Mouse (Mus musculus): Measurements from ENCODE around the gene Plekhm2. TPM values are rescaled to one million over a fixed set of nuclear protein-coding genes. Genes with fewer than 3 reads are reported as not detected.

Gene Plekhm2
- total and polyA plus RNA-seq, 2 experiments: 2.7 to 13.5 TPM

DNA sequence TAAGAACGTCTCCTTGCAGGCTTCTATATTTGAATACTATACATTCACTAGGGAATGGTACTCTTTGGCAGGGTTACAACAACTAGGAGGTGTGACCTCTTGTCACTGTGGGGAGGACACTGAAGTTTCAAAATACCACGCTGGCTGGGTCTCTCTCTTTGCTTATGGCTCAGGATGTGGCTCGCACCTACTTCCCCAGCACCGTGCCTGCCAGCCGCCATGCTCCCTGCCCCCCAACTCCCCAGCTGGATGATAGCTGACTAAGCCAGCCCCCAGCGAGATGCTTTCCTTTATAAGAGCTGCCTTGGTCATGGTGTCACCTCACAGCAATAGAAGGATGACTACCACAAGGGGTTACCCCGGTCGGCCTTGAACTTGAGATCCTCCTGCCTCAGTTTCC is 11.7 kb downstream of the Plekhm2 start:
- TF ChIP-seq POLR2A (IDR thresholded peaks at IDR 0.05; ENCODE audit: extremely low read depth, insufficient read depth, low read length) (no peak), CTCF (IDR thresholded peaks at IDR 0.05; ENCODE audit: low read depth, low read length) (no peak)
- Histone ChIP-seq H3K27me3 (ENCODE audit: control insufficient read depth, insufficient read depth, low read length) (no peaks in the 10 kb centered on the region), H3K36me3 (ENCODE audit: control insufficient read depth, insufficient read depth, low read length) (no peaks in the 10 kb centered on the region), H3K4me1 (ENCODE audit: control insufficient read depth, insufficient read depth, low read length) (peaks cover 10% of the 10 kb centered on the region), H3K4me3 (ENCODE audit: insufficient read depth, low read depth, low read length) (no peak overlapping the region), H3K79me2 (ENCODE audit: control insufficient read depth, insufficient read depth, low read length) (peaks cover 38% of the 10 kb centered on the region; the same call in 1 of the 2 replicates), H3K27ac (replicated peaks; ENCODE audit: insufficient read depth, low read depth, low read length) (no peak overlapping the region), H3K9ac (ENCODE audit: low read depth, low read length) (no peak overlapping the region)
- DNase-seq (ENCODE audit: extremely low read depth, low read depth, low spot score): no peak
- 83% methylated on average over 8 of the region's 8 CpGs for WGBS

DNA sequence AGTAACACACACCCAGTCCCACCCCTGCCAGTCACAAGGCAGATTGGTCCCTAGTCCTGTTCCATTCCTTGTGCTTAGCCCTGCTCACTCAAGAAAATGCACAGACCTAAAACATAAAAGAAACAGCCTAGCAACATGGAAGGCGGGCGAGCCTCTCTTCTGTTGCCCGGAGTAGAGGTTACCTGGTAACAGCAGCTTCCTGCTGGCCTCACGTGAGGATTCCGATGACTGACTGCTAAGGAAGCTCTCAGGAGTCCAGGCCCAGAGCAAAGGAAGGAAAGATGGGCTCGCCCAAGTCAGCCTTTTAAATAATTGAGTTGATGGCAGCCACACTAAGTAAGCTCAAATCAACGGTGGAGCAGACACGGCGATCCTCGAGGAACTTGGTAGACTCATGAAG is 12.8 kb downstream of the Plekhm2 start:
- Histone ChIP-seq H3K27ac (replicated peaks; ENCODE audit: insufficient read depth, low read depth, low read length) (no peak overlapping the region), H3K36me3 (ENCODE audit: control insufficient read depth, insufficient read depth, low read length) (no peaks in the 10 kb centered on the region), H3K4me1 (ENCODE audit: control insufficient read depth, insufficient read depth, low read length) (peaks cover 6% of the 10 kb centered on the region), H3K9ac (ENCODE audit: low read depth, low read length) (no peak overlapping the region), H3K79me2 (ENCODE audit: control insufficient read depth, insufficient read depth, low read length) (peaks cover 35% of the 10 kb centered on the region; the same call in 1 of the 2 replicates), H3K27me3 (ENCODE audit: control insufficient read depth, insufficient read depth, low read length) (no peaks in the 10 kb centered on the region), H3K4me3 (ENCODE audit: insufficient read depth, low read depth, low read length) (no peak overlapping the region)
- TF ChIP-seq POLR2A (IDR thresholded peaks at IDR 0.05; ENCODE audit: extremely low read depth, insufficient read depth, low read length) (no peak), CTCF (IDR thresholded peaks at IDR 0.05; ENCODE audit: low read depth, low read length) (no peak)
- WGBS: 87% methylated on average over 10 of the region's 10 CpGs
- DNase-seq (ENCODE audit: extremely low read depth, low read depth, low spot score): no peak

DNA sequence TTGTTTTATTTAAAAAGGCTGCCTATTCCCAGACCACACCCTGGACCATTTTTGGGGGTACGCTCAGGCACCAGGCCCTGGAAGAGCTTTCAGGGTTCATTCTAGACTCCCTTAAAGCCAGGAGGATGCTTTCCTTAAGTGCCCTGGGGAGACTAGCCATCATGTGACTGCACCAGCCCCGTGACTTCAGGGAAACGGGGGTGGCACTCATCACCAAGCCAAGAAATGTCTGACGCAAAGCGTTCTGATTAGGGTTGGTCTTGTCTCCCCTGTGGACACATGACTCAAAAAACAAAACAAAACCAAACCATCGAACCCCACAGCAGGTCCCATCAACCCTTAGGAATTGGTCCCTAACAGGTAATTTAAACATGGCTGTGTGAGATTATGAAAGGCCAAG is 13.4 kb downstream of the Plekhm2 start:
- WGBS: 84% methylated on average over 6 of the region's 6 CpGs
- Histone ChIP-seq H3K4me3 (ENCODE audit: insufficient read depth, low read depth, low read length) (no peak overlapping the region), H3K9ac (ENCODE audit: low read depth, low read length) (no peak overlapping the region)

DNA sequence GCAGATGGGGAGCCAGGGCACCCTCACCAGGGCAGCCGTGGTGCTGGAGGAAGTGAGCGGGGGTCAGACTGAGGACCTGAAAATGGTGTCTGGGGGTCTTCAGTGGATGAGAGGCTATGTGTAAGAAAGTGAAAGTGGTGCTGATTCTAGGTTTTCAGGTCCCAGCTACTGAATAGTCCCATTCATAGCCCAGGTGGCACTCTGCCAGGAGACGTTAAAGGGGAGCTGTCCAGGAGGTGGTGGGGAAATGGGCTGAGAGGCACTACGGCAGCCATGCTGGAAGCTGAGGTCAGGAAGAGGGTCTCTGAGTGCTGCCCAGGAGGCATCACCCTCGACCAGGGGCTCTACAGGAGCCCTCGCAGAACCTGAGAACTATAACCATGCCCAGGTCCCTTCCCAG is 15.5 kb downstream of the Plekhm2 start:
- no peak for TF ChIP-seq POLR2A (IDR thresholded peaks at IDR 0.05; ENCODE audit: extremely low read depth, insufficient read depth, low read length)
- WGBS: 86% methylated on average over 6 of the region's 6 CpGs
- Histone ChIP-seq H3K79me2 (ENCODE audit: control insufficient read depth, insufficient read depth, low read length) (peaks cover 32% of the 10 kb centered on the region; the same call in 1 of the 2 replicates), H3K4me1 (ENCODE audit: control insufficient read depth, insufficient read depth, low read length) (no peaks in the 10 kb centered on the region; the same call in 1 of the 2 replicates), H3K4me3 (ENCODE audit: insufficient read depth, low read depth, low read length) (no peak overlapping the region), H3K27me3 (ENCODE audit: control insufficient read depth, insufficient read depth, low read length) (no peaks in the 10 kb centered on the region), H3K36me3 (ENCODE audit: control insufficient read depth, insufficient read depth, low read length) (no peaks in the 10 kb centered on the region), H3K9ac (ENCODE audit: low read depth, low read length) (no peak overlapping the region), H3K27ac (replicated peaks; ENCODE audit: insufficient read depth, low read depth, low read length) (no peak overlapping the region)
- DNase-seq (ENCODE audit: extremely low read depth, low read depth, low spot score): no peak

More for the DNA sequence above, 13.4 kb downstream of the Plekhm2 start:
- TF ChIP-seq POLR2A (IDR thresholded peaks at IDR 0.05; ENCODE audit: extremely low read depth, insufficient read depth, low read length): no peak
- TF ChIP-seq CTCF (IDR thresholded peaks at IDR 0.05; ENCODE audit: low read depth, low read length): no peak
- H3K4me1 ChIP-seq (ENCODE audit: control insufficient read depth, insufficient read depth, low read length): peaks cover under 1% of the 10 kb centered on the region; the same call in 1 of the 2 replicates
- H3K36me3 ChIP-seq (ENCODE audit: control insufficient read depth, insufficient read depth, low read length): no peaks in the 10 kb centered on the region
- DNase-seq (ENCODE audit: extremely low read depth, low read depth, low spot score): no peak
- no peaks in the 10 kb centered on the region for H3K27me3 ChIP-seq (ENCODE audit: control insufficient read depth, insufficient read depth, low read length)
- peaks cover 32% of the 10 kb centered on the region; the same call in 1 of the 2 replicates for H3K79me2 ChIP-seq (ENCODE audit: control insufficient read depth, insufficient read depth, low read length)
- H3K27ac ChIP-seq (replicated peaks; ENCODE audit: insufficient read depth, low read depth, low read length): no peak overlapping the region

DNA sequence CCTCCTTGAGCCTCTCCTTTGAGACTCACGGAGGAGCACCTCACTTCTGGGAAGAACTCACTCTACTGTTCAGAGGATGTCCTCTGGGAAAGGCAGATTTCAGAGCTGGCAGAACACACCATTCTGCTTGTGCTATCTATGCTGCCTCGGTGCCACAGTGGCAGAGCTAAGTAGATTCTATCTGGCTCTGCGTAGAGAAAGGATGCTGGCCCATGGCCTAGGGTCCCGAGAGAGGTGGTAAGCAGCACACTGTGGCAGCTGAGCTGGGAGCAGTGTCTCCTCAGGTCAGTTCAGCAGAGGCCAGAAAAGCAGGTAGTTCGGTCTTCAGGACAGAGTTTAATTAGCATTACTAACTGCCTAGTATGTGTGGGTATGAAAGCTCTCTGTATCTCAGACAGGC is 16.4 kb downstream of the Plekhm2 start:
- 95% methylated on average over 5 of the region's 5 CpGs for WGBS
- peaks cover 27% of the 10 kb centered on the region; the same call in 1 of the 2 replicates for H3K79me2 ChIP-seq (ENCODE audit: control insufficient read depth, insufficient read depth, low read length)
- no peaks in the 10 kb centered on the region for H3K36me3 ChIP-seq (ENCODE audit: control insufficient read depth, insufficient read depth, low read length)
- H3K4me3 ChIP-seq (ENCODE audit: insufficient read depth, low read depth, low read length): no peak overlapping the region
- H3K27ac ChIP-seq (replicated peaks; ENCODE audit: insufficient read depth, low read depth, low read length): no peak overlapping the region
- H3K27me3 ChIP-seq (ENCODE audit: control insufficient read depth, insufficient read depth, low read length): no peaks in the 10 kb centered on the region
- DNase-seq (ENCODE audit: extremely low read depth, low read depth, low spot score): no peak
- no peak for TF ChIP-seq POLR2A (IDR thresholded peaks at IDR 0.05; ENCODE audit: extremely low read depth, insufficient read depth, low read length)
- no peak for TF ChIP-seq CTCF (IDR thresholded peaks at IDR 0.05; ENCODE audit: low read depth, low read length)
- H3K4me1 ChIP-seq (ENCODE audit: control insufficient read depth, insufficient read depth, low read length): no peaks in the 10 kb centered on the region; the same call in 1 of the 2 replicates
- H3K9ac ChIP-seq (ENCODE audit: low read depth, low read length): no peak overlapping the region

DNA sequence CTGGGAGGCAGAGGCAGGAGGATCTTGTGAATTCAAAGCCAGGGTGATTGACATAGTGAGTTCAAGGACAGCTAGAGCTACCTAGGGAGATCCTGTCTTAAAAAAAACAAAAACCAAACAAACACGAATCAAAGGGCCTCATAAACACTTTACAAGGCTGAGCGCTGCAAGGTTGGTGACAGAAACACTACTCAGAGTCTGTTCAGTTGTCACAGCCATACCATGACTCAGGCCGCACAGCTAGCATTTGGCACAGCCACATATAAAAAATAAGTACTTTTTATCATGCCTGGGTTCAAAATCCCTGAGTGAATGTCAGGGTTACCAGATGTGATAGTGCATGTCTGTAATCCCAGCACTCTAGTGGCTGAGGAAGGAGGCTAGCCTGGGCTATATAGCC is 17.5 kb downstream of the Plekhm2 start:
- Histone ChIP-seq H3K79me2 (ENCODE audit: control insufficient read depth, insufficient read depth, low read length) (peaks cover 22% of the 10 kb centered on the region; the same call in 1 of the 2 replicates), H3K9ac (ENCODE audit: low read depth, low read length) (no peak overlapping the region), H3K4me3 (ENCODE audit: insufficient read depth, low read depth, low read length) (no peak overlapping the region), H3K36me3 (ENCODE audit: control insufficient read depth, insufficient read depth, low read length) (no peaks in the 10 kb centered on the region), H3K4me1 (ENCODE audit: control insufficient read depth, insufficient read depth, low read length) (no peaks in the 10 kb centered on the region; the same call in 1 of the 2 replicates), H3K27me3 (ENCODE audit: control insufficient read depth, insufficient read depth, low read length) (no peaks in the 10 kb centered on the region), H3K27ac (replicated peaks; ENCODE audit: insufficient read depth, low read depth, low read length) (no peak overlapping the region)
- no peak for TF ChIP-seq POLR2A (IDR thresholded peaks at IDR 0.05; ENCODE audit: extremely low read depth, insufficient read depth, low read length)
- no peak for TF ChIP-seq CTCF (IDR thresholded peaks at IDR 0.05; ENCODE audit: low read depth, low read length)
- DNase-seq (ENCODE audit: extremely low read depth, low read depth, low spot score): no peak
- WGBS: 94% methylated on average over 3 of the region's 3 CpGs

Measured in liver, adult 2 months (tissue).